Mouse (Mus musculus): ENCODE results near the gene Bloc1s5.

The Bloc1s5 gene

DNA sequence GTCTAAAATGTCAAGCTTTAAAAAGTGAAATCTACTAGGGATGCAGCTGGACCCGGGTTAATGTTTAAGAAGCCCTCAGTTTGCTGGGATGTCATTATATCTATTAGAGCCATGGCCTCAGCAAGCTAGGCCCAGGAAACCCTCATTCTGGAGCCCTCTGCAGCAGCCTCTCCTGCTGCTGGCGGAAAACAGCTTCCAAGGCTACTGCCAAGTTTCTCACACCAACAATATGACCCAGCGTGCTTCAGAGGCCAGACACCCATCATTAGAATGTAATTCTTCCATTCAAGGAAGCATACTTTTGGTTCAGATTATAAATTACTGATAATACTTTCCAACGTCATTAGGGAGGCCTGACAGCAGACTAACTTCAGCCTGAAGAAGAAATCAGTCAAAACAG, 18.0 kb downstream of the Bloc1s5 start:
- DNase-seq, result no peak

DNA sequence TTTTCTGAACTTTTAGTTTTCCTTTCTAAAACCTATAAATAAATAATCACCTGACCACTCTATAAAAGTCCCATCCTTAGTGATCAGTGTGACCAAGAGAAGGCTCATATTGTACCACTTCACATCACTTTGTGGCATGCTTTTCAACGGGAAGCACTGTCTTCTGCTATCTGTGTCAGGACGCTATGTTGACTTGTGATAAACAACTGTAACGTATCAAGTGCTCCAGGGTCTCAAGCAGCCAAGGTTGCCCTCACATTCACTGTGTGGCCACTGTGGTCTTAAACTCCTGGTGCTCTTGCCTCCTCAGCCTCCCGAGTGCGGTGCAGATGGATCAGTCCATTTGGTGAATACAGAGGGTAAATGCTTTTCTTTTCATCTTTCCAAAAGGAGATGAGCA, 19.3 kb downstream of the Bloc1s5 start:
- no peak for DNase-seq

DNA sequence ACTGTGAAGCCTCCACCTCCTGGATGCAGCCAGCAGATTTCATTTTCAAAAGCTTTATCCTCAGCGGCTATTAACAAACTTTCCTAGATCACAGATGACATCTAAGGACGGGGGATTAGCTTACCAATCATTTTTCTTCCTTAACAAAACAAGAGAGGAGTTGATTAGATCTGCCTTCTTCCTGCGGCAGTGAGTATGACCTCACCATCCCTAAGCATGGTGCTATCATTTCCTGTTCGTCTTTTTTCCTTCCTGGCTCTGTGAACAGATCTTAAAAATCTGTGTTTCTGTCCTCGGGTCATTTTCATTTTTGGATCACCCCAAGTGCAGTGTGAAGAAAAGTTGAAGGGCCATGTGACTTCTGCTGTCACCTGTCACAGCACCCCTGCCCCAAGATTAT, 20.6 kb downstream of the Bloc1s5 start:
- DNase-seq, result no peak

DNA sequence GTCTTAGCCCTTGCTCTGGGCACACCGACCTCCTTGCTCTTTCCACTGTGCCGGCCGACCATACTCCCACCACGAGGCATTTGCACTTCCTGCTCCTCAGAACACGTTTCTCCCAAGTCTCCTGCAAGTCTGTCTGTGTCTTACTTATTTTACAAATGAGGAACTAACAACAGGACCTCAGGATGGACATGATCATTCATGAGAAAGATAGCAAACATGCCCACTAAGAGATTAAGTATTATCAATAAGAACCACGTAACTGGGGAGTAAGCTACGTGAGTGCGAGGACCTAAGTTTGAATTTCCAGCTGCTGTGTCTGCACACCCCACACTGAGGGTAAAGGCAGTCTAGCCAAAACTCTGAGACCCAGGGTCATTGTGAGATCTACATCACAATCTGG, 21.3 kb downstream of the Bloc1s5 start:
- no peak for DNase-seq

DNA sequence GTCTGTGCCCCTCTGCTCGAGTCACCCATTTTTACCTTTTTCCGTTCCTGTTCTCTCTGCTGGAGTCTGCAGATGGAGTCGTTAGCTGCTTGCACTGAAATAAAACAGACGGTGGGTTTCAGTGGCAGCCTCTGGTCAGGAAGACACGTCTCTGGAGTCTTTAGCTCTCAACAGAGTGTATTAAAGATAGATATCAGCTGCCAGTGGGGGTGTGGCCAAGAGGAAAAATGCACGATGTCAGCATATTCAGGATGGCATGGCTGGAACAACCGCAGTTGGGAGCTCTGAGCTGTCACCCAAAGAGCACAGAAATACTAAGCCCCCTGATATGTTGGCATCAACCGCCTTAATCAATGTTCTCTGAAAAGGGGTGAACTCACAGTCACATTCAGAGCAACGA, 22.3 kb downstream of the Bloc1s5 start:
- DNase-seq, result no peak

DNA sequence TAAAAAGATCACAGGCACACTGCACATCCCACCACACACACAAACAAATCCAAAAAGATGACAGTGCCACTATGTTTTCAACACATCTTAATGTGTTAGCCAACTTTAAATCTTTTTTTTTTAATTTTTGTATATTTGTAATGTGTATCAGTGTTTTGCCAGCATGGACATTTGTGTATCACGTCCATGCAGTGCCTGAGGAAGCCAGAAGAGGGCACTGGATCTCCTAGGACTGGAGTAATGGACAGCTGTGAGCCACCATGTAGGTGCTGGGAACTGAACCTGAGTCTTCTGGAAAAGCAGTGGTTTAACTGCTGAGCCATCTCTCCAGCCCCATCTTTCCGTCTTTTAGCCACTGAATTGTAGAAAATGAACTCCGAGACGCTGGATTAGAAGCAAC, 22.7 kb downstream of the Bloc1s5 start:
- no peak for DNase-seq

DNA sequence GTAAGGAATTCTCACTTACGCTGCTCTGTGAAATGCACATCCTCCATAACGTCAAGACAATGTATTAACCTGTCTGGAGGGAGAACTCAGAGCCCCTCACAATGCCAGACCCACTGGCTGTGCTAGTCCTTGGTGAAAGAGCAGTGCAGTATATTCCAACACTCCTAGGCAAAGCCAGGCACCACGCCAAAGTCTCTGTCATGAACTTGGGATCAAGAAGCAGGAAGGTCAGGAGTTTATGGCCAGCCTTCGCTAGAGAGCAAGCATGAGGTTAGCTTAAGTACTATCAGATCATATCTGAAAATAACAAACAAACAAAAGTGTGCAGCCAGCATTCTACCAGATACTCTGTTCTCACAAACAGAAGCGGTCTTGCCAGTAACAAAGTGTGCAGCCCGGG, 24.6 kb downstream of the Bloc1s5 start:
- no peak for DNase-seq

DNA sequence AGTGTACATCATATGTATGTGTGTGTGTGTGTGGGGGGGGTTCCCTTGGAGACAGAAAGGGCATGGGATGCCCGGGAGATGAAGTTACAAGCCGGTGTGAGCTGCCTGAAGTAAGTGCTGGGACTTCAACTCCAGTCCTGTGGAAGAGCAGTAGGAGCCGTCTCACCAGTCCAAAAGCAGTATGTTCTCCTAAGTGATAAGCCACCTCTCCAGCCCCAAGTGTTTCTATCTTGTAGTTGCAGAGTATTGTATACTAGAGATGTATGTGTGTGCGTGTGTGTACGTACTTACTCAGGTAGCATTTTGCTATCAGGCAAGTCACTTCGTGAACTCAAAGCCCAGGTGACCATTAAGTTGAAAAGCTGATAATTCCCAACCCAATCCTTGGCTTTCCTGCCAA, 27.8 kb downstream of the Bloc1s5 start:
- no peak for DNase-seq

DNA sequence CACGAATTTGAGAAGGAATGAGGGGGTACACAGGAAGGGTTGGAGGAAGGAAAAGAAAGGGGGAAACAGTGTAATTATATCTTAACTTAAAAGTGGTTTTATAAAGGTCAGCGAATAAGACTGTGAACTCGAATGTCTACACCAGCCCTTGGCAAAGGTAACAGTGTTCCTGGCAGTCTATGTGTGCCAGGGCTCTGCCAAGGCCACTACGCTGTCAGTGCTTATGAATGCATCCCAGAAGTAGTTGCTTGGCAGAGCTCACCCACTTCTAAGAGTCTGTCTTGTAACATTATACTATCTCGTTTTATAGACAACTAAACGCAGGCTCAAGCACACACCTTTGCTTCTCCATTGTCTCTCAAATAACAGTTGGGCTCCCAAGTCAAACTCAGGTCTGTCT, 29.6 kb downstream of the Bloc1s5 start:
- no peak for DNase-seq

DNA sequence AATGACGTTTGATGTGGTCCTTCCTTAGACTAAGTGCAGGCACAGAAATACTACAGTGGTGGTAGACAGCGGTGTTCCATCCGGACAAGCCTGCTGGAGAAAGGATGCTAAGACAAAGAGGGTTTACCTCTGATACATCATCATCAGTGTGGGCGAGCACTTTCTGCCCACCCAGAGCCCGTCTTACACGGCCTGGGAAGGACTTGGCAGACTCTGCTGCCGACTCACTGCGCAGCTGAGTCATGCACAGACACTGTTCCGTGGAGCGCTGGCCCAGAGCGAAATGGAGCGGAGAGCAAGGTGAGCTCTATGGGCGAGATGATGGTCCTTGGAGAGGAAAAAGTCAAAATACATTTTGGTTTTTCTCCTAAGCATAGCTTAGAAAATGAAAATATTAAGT, 31.9 kb downstream of the Bloc1s5 start:
- no peak for DNase-seq

DNA sequence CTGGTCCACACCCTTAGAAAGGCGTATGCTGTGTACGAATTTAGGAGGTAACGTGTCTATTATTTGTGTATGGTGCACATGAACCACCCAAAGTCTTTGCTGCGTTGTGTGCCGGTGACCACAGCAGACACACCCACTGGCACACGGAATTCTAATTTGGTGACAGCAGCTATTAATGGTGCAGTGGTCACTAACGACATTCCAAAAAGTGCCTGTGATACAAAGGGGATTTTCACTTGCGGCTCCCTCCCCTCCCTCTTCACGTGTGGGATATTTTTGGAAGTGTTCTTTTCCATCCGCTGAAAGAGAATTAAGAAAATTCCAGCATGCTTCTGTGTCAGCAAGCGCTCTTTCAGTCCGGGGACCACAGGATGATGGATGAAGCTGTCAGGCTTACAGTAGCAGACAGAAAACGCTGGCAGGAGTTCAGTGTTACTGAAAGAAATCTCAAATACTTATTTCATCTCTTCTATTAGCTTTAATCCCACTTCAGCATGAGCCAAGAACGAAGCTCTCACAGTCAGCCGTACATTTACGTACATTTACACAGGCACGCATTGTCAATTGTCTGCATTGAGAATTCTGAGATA, 32.6 kb downstream of the Bloc1s5 start:
- DNase-seq, result no peak

DNA sequence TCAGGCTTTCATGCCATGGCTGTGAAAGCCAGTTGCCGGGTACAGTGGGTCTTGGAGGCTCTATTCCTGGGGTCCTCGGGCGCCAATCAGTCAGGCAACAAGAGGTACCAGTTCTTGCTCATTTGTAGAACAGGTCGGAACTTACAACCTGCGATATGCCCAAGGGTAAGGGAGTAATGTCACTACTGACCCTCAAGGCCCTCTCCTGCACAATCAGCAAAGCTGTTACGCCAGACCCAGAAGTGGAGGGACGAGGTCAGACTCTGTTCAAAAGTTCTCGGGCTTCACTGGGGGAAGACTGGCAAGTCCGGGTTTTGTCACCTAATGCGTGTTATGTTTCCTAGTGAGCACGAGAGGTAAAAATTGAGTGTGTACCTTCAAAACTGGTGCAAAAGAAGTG, 34.1 kb downstream of the Bloc1s5 start:
- no peak for DNase-seq

DNA sequence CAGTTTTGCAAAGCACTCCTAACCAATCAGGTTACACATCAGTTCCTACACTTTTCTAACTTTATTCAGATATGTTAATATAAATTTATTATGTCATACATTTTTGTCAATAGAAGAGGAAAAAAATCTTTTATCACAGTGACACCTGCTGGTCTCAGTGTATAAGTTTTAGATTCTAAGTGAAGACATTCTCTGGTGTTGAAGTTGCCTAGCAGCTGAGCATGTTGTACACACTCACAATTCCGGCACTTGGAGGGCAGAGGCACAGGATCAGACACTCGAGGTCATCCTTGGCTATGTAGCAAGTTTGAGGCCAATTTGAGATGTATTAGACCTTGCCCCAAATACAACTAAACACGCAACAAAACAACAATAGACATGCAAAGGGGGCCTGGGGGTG, 37.8 kb downstream of the Bloc1s5 start:
- DNase-seq, result no peak

DNA sequence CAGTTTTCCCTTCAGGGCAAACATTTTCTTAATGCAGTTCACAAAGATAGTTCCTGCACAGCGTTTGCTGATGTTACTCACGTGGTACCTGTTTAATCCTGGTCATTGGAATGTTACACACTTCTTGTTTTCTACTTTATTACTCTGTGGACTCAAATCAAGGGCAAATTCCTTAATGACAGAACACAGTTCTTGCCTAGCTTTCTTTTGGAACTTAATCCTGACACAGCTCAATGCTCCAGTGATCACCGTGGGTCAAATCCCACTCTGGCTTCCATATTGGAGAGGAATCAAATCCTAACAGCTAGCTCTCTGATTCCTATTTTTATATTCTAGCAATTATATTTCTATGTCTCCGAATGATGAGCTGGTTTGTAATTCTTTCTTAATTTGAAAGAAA, 38.4 kb downstream of the Bloc1s5 start:
- DNase-seq, result no peak

DNA sequence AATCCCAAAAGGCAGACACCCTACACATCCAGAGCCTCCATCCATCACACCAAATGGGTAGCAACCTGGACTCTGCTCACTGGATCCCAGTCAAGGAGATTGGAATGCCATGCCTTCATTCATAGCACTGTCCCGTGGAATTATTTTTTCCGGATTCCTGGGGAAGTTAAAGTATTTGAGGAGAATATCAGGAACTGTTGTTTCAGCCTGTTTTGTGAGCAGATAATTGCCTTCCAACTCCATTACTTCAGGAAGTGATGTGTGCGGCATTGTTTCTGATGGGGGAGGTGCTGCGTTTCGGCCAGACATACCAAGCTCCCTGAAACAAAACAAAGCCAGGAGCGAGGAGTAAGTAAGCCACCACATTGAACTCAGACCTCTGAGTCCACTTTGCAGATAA, 41.8 kb downstream of the Bloc1s5 start:
- no peak for DNase-seq

DNA sequence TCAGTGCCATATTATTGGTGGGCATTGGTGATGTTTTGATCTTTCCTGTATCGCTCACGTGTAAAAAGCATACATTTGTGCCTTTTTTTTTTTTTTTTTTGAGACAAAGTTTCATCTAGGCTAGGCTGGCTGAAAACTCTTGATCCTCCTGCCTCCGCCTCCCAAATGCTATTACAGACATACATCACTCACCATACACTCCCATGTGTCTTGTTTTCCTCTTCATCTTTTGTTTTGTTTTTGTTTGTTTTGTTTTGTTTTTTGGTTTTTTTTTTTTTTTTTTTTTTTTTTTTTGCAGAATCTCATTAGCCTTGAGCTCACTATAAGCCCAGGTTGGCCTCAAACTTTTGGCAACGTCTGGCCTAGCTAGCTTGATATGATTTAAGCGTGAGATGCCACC, 47.6 kb downstream of the Bloc1s5 start:
- DNase-seq, result no peak

DNA sequence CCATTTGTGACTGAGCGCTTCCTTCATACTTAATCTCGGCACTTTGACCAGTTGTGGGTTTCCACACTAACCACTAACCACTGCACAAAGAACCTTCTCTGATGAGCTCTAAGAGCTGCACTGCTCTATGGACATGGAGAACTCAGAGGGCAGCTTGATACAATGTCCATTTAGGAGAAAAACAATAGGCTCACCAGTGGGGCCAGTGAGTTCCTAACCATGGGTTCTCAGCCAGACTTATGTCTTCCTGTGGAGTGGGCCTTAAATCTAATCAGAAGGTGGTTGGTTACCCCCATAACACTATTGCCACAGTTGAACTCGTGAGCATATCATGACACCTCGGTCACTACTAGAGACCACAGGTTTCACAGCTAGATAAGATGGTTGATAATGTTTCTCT, 48.5 kb downstream of the Bloc1s5 start:
- no peak for DNase-seq

DNA sequence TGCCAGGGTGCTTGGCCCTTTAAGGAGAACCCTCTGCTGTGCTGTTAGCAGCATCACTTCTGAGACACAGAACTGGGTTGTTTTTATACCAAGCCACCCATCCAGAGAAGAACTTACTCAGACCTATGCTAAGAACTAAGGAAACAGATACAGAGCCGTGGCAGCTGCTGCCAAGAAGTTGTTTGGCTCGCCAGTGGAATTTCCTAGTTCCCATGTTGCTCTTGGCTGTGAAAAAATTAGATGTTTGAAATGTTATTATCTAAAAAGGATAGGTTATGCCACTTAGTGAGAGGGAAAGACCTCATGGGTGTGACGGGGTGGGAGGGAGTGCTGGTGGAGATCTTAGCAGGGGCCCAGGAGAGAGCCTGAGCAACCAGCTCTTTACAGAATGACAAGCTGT, 52.1 kb downstream of the Bloc1s5 start:
- no peak for DNase-seq

DNA sequence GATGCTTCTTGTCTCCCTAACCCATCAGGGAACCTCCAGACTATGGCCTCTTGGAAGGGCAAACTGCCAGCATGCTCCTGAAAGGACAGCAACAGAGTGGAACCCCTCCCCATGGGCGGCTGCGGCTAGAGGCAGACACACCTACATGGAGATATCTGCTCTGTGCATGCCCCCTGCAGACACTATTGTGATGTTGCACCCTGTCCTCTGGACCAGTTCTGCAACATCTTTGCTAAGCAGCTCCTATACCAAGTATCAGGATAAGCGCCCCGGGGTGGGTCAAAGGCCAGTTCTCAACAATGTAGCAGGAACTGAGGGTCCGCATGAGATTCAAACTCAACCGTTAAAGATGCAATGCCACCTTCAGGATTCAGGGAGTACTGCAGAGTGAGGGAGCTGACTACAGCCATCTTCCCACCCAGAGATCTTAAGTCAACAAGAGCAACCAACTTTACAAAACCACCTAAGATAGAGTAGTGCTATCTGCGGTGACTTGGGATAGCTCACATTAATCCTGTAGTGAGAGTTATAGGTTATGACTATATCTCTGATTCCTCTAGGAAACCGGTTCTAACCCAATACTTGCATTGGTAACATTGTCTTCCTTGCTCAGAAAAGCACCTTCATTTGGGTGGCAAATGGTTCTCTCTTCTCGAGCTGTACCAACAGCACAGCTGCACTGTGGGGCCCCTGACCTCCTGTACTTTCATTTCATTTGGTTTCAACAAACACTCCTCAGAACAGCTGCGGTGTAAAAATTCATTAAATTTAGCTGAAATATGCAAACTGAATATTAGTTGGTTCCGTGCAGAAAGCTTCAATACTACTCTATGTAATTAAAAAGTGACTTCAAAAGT, 54.1 kb downstream of the Bloc1s5 start:
- DNase-seq, result peak; percentile 17 to 19

DNA sequence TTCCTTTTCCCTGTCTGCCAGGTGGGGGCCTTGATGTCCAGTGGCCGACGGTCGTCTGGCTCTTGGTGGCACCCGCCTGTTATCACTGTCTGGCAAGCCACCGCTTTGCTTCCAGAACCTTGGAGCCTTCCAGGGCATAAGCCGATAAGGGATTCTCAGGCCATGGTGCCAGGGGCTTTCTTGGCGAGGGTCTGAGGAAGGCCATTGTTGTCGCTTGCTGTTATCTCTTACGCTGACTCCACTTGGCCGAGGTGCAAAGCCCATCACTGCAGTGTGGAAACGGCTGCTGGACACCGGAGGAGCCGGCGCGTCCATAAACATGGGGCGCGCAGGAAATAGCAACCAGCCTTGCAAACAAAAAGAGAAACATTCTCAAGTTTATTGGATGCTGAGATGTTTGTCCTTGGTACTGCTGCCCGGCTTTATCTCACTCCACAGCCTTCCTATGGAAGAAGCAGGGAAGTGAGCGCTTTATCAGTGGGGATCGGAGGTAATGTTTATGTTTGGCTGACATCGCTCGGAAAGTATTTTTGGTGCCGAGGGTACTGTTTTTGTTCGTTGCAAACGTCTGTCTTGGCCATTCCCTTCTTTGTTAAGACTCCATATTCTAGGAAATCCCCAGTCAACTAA, 54.8 kb downstream of the Bloc1s5 start:
- no peak for DNase-seq

DNA sequence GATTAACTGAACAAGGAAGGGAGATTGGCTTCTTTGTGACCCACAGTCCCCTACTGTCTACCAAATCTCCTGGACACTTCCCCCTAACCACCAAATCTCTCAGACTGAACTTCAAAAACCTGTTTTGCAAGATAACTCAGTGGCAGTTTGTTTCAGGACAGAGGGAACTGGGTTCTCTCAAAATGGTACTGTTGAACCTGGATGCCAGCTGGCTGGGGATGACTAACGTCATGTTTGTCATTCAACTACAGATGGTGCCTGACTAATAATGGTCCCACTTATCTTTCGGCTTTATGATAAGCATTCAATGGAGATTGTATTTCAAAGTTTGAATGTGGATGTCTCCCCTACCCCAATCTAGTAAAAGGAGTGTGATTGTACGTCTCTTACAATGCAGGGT, 60.2 kb downstream of the Bloc1s5 start:
- DNase-seq, result no peak

DNA sequence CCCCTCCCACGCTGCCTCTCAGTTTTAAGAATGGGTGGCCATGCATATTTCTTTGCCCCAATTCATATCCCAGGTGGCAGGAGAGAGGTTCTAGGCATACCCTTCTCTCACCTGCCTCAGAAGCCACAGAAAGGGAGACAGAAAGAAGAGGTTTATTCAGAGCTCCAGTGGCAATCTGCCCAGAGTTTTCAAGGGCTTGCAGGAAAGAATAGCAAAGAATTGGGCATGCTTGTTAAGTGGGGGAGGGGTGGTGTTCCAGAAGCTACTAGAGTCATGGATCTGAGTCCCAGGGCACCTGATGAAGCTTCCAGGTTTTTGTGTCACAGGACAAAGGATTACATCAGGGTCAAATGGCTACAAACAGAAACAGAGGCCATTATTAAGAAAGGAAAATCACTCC, 61.6 kb downstream of the Bloc1s5 start:
- DNase-seq, result no peak

DNA sequence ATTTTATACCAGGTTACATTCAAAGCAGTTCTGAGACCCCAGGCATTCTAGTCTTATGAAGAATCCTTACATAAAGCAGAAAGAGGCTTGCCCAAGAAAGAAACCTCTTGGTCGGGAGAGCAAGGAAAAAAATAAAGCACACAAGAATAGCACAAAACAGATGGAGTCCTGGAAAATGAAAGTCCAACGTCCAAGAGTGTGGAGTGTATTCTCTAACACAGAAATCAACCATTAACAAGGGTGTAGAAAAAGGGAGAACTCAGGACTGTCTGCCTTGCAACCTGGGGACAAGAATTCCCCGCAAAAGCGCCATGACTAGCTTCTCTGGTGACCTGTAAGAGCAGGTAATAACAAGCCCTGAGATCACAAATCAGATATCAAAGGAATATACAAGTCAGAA, 69.7 kb downstream of the Bloc1s5 start:
- no peak for DNase-seq

DNA sequence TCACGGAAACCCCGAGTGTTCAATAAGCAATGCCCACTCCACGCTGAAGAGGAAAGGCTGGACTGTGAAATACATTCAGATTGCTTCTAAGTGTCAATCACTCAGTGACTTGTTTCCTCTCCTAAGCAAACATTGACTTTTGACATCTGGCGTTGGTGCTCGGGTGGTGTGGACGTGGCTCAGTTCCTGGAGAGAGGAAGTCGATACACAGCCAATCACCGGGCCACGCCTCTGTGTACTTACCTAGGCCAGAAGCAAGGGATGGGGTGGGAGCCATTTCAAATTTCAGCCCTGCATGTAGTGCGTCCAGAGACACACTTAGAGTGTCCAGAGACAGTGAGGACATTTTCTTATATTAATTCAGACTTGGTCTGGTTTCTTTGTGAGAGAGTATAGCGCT, 80.3 kb downstream of the Bloc1s5 start:
- no peak for DNase-seq
